Mouse (Mus musculus) embryo, embryonic 11 days (tissue): Measurements from ENCODE around the gene Emp2.
"Not testable (repeated sequence)": the region's sequence is repeated elsewhere in the genome, so short reads cannot be mapped to it uniquely, and the experiment has no call there.

ENCODE experiments used
- DNase-seq: peaks from one replicate; pipeline ENCODE4 v3.0.0-alpha.2; 2015

Emp2 gene

GRCm38 (mm10) chr16:10316493-10317196 is 2.9 kb upstream of the Emp2 start:
- no peak for DNase-seq

- peak; percentile 37 for DNase-seq
Observed at GRCm38 (mm10) chr16:10313226-10313625, 542 bp downstream of the Emp2 start.

GRCm38 (mm10) chr16:10311989-10312388 is 1.8 kb downstream of the Emp2 start:
- DNase-seq: no peak

GRCm38 (mm10) chr16:10311086-10311485 is 2.7 kb downstream of the Emp2 start:
- peak; percentile 16 for DNase-seq

- no peak for DNase-seq
Observed at GRCm38 (mm10) chr16:10310507-10310906, 3.3 kb downstream of the Emp2 start.

GRCm38 (mm10) chr16:10307351-10307750 is 6.4 kb downstream of the Emp2 start:
- DNase-seq: no peak

GRCm38 (mm10) chr16:10306101-10306500 is 7.7 kb downstream of the Emp2 start:
- DNase-seq: no peak

GRCm38 (mm10) chr16:10301337-10301736 is 12.4 kb downstream of the Emp2 start:
- no peak for DNase-seq

GRCm38 (mm10) chr16:10300231-10301186 is 13.3 kb downstream of the Emp2 start:
- no peak for DNase-seq

- DNase-seq: peak; percentile 36
Observed at GRCm38 (mm10) chr16:10299637-10300036, 14.1 kb downstream of the Emp2 start.

GRCm38 (mm10) chr16:10297696-10298644 is 15.8 kb downstream of the Emp2 start:
- no peak for DNase-seq

GRCm38 (mm10) chr16:10288115-10288514 is 25.7 kb downstream of the Emp2 start:
- DNase-seq: no peak

GRCm38 (mm10) chr16:10286513-10287268 is 27.1 kb downstream of the Emp2 start:
- DNase-seq: no peak

GRCm38 (mm10) chr16:10281890-10282289 is 31.9 kb downstream of the Emp2 start:
- DNase-seq: no peak

GRCm38 (mm10) chr16:10280286-10280951 is 33.3 kb downstream of the Emp2 start:
- DNase-seq: peak; percentile 87

GRCm38 (mm10) chr16:10276778-10277177 is 37.0 kb downstream of the Emp2 start:
- DNase-seq: not testable (repeated sequence)

GRCm38 (mm10) chr16:10274465-10274864 is 39.3 kb downstream of the Emp2 start:
- DNase-seq: no peak

GRCm38 (mm10) chr16:10272256-10272655 is 41.5 kb downstream of the Emp2 start:
- peak; percentile 64 for DNase-seq

GRCm38 (mm10) chr16:10253993-10254392 is 59.8 kb downstream of the Emp2 start:
- DNase-seq: peak; percentile 10

GRCm38 (mm10) chr16:10236601-10237000 is 77.2 kb downstream of the Emp2 start:
- DNase-seq: no peak
